Mouse (Mus musculus): ENCODE data around the gene Safb2.
A peak's percentile ranks its signal among the peaks of the same experiment; 100 is the strongest.

Safb2 gene

DNA sequence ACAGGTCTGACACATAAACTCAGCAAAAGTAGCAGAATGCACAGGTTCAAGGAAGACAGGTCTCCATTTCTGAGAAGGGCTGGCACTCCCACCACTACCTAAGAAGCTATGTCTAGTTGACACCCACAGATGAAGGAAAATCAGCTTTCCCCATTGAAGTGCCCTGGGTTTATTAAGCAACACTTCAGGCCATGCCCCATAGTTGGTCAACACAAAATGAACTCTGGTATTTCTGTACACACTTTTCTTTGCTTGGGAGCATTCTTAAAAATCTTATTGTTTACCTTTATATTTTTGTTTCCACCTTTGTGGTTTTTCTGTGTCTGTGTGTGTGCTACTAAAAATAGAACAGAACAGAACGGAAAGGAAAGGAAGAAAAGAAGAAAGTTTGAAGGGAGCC, 24.3 kb downstream of the Safb2 start:
- no peak for DNase-seq (ENCODE audit: low spot score in 2 of 2)

DNA sequence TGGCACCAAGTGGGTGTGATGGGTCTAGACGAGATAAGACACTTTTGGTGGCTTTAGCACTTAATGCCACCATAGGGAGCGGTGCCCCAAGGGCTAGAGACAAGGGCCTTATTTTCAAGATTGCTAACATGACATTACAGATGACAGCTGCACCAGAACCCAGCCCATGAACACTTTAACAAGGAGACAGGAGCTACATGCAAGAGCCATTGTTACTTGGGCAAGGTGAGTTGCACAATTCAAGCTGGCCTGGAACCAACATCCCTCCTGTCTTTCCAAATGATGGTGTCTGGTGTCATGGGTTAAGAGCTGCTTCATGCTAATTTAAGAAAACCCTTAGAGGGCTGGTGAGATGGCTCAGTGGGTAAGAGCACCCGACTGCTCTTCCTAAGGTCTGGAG, 25.0 kb downstream of the Safb2 start:
- no peak for DNase-seq (ENCODE audit: low spot score in 2 of 2)

DNA sequence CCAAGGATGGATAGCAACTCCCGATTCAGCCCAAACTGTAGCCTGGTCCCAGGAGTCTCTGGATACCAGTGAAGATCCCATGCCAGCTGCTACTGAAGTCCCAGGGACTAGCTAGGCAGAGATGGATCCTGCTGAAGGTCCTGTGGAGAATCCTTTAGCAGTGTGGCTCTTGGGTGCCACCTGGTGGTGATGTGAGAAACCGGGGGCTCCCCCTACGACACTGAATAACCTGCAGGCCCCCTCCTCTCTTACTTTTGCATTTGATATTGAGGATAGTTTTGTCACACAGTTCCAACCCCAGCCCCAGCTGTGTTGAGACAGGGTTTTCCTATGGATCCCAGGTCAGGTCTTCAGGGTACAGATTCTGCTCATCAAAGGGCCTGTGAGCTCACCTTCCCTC, 25.9 kb downstream of the Safb2 start:
- DNase-seq (ENCODE audit: low spot score in 2 of 2) = peak; percentile 52 to 70

DNA sequence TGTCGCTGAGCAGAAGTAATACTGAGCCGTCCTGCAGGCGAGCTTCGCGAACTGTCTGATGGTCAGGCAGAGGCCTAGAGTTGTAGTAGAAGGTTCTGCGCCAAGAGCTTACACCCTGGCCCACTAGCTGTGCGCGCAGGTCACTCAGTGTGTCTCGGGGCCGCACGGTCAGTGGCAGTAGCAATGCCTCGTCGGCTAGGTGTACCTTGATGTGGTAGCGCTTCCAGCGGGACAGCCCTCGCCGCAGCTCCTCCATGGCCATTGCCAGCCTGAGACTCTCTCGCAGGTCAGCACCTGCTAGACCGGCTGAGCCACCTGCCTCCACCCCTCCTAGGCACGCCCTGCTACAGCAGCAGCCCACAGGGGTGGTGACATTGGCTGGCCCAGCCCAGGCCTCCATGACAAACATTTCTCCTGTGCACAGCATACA, 30.2 kb downstream of the Safb2 start, which contains the start of gene Gm20219:
Gene Gm20219 (minus strand): TSS at position 266 of the 430 bp plus-strand sequence.
- no peak for DNase-seq (ENCODE audit: low spot score in 2 of 2)

DNA sequence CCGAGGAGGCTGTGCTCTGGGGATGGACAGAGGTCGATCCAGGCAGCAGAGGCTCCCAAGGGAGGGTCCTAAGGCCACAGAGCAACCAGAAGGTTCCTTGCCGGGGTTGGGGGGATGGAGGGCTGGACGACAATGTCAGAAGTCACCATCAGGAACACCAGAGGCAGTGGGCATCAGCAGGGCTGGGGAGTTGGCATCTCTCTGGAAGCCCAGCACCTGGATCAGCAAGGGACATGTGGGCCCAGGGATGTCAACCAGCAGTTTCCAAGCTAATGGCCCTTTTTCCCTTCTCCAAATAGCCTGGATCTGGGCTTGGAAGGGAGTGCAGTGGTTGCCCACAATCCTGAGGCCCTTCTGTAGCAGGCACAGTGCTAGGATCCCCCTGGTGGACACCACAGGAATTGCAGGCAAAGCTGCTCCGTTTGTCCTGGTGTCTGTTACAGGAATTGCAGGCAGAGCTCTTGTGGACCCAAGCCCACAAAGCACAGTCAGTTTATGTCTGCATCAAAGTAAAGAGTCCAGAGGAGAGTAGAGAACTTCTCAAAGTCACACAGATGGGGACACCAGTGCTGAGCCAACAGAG, 31.5 kb downstream of the Safb2 start:
- DNase-seq (ENCODE audit: low spot score in 2 of 2) = peak; percentile 54 to 72

DNA sequence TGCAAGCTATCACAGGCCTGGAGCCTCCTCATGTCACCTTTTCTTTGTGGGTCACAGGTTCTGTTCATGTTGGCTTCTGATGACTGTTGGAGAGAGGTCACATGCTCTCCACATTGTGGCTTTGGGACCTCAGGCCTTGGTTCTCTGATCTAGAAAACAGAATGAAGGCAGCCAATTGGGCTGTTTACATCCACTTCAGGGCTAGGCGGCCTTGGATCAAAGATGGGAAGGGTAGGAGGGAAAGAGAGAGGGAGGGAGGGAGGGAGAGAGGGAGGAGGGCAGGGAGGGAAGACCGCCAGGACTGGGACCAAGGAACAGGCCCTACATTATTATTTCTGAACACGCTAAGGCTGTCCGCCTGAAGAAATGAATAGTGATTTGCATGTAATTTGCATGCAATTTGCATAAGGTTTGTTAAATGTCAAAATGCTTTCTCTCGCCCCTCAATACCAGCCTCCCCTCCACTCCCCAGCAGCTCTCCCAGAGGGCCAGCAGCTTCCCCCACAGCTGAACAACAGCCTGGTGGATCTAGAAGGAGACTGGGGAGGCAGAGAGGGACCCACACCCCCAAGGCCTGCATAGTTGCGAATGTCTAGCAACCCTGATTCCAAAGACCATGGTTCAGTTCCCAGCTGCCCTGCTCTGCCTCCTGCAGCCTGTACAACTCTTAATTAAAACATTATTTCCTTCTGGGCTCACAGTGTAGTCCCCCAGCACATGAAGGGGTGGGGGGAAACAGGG, 32.4 kb downstream of the Safb2 start:
- DNase-seq (ENCODE audit: low spot score in 2 of 2) = no peak

DNA sequence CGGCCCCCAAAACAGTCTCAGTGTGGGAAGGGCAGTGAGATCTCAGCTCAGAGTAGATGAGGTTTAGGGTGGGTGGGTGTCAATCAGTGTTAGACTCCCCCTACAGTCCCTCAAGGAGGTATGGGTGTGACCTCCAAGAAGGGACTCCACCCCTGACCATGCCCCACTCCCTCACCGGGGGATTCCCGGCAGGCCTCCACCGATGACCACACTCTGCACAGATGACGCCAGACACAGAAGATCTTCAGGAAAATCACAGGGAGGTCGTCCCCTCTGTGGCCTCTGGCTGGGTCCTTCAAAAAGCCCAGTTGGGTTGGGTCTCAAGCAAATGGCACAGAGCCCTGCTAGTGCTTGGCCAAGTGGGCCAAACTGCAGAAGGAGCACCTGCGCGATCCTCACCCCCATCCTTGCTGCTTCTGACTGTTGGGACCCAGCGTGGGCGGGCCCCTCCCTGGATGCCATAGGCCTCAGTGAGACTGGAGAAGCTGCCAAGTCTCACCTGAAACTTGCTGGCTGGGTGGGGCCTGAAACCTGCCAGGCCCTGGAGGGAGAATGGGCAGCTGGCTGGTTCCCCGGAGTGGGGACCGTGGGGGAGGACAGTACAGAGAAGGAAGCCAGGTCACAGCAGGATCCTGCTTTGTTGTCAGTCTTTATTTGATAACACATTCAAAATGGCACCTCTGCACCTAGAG, 33.5 kb downstream of the Safb2 start:
- peak; percentile 7 to 8 for DNase-seq (ENCODE audit: low spot score in 2 of 2)

DNA sequence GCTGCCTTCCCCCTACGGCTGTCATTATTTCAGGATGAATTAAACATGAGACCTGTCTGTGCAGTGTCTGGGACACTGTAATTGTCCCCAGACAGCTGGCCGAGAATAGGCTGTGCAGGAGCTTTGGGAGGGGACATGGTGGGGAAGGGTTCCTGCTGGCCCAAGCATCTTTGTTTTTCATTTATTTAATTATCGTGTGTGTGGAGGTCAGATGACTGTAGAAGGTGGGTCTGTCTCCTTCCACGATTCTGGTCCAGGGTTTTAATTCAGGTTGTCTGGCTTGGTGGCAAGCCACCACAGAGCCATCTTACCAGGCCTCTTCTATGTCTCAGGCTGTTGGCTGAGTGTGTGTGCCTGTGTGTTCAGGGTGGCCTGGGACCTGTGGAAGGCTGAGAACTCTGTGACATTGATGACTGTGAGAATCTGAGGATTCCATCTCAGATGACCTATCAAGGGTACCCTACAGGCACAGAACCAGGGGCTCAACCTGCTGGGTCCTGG, 35.7 kb downstream of the Safb2 start:
- DNase-seq (ENCODE audit: low spot score in 2 of 2) = no peak

DNA sequence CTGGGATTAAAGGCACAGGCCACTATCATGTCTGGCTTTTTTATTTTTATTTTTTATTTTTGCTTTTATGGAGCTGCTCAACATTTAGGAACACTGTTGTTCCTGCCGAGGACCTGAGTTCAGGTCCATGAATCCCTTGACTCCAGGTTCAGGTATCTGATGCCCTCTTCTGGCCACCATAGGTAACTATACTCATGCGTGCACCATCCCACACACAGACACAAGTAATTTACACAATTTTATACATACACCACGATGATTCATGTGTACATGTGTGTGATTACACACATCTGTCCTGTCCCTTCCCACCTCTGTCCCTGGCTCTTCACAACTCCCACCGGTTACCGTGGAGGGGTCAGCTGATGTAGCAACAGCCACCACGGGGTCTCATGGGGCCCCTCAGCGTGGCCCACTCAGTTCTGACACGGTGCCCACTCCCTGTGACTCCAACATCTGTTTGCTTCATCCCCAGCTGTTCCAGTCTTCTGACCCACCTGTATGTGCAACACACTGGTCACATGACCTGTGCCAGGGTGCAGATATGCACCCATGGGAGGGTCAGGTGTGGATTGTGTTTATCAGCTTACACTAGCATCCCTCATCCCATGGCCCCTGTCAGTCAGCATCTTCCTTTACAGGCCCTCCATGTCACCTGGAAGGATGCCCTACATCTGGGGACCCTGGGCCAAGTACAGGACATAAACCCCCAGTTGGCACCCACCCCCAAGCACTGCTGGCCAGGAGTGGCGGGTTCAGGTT, 36.4 kb downstream of the Safb2 start:
- DNase-seq (ENCODE audit: low spot score in 2 of 2) = peak; percentile 9 to 17

DNA sequence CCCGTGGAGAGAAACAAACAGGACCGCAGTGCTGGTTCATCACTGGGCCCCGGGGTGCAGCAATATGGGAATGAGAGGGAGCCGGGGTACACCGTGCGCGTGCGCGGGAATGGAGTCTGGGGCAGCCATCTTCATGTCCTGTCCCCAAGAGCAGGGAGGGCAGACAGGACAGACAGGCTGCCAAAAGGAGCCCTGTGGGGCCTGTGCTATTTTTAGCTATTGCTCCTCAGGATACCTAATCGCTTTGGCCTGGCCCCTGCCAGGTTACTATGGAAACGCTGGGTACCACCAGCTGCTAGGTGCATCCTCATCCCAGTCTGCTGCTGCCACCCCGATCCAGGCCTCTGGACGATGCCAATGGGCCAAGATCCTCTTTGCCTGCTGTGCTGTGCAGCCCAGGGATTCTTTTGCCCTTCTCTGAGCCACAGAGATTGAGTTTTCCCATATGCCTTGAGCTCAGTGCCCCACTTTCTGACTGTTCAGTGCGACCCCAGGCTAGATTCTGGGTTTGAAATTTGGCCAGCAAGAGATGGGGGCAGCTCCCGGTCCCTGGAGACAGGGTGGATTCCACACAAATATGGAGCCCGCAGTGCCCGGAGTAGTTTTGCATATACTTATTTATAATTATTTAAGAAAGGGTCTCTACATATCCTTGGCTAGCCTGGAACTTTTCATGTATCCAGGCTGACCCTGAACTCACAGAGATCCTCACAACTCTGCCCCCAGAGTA, 37.1 kb downstream of the Safb2 start:
- DNase-seq (ENCODE audit: low spot score in 2 of 2) = no peak

DNA sequence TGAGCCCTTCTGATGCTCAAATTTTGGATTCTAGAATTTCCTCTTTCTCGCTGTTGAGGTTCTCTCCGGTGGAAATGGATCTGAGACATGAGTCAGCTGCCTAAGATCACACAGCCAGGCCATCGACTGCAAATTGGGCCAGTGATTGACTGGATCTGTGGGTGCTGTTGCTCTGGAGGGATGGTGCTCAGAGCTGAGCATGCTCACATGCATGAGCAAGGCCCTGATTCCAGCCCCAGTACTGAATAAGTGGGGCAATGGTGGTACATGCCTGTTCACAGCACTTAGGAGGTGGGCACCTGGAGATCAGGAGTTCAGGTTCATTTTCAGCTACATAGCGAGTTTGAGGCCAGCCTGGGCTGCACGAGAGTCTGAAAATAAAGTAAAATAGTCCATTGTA, 37.8 kb downstream of the Safb2 start:
- no peak for DNase-seq (ENCODE audit: low spot score in 2 of 2)

DNA sequence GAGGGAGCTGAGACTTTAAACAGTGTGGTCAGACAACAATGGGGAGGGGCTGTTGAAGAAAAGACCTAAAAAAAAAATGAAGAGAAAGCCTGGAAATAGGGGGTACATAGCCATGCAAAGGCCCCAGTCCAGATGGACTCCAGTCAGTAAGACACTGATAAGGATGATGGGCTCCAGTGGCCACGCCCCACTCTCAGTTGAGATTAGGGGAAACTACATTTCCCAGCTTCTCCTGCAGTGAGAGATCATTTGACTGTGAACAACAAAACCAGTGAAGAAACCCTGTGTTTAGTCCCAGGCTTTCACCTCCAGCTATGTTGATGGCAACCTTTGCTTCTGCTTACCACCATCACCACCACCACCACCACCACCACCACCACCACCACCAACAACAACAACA, 38.4 kb downstream of the Safb2 start:
- no peak for DNase-seq (ENCODE audit: low spot score in 2 of 2)

DNA sequence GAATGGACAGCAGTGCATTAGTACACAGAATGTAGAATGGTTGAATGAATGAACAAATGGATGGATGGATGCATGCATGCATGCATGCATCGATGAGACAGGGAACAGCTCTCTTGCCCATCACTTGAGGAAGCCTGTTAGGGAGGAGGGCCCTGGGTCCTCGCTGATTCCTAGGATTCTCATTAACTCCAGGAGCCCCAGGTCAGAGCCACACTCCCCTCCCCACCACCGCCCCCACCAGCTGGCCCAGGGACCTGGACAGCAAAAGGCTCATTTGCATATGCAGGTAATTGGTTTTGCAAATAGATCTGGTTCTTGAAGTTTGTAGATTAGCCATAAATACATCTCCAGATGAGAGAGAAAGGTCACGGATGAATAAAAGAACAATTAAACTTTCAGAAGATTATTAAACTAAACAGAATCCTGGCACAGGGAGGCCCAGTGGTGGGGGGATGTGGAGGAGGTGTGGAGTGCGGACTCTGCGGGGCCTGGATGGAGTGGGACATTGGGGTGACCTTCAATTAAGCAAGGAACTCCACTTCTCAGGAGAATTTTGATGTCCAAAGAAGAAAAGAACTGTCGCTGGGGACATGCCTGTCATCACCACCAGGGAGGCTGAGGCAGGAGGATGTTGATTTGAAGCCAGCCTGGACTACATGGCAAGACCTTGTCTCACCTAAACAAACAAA, 39.5 kb downstream of the Safb2 start:
- DNase-seq (ENCODE audit: low spot score in 2 of 2) = no peak

DNA sequence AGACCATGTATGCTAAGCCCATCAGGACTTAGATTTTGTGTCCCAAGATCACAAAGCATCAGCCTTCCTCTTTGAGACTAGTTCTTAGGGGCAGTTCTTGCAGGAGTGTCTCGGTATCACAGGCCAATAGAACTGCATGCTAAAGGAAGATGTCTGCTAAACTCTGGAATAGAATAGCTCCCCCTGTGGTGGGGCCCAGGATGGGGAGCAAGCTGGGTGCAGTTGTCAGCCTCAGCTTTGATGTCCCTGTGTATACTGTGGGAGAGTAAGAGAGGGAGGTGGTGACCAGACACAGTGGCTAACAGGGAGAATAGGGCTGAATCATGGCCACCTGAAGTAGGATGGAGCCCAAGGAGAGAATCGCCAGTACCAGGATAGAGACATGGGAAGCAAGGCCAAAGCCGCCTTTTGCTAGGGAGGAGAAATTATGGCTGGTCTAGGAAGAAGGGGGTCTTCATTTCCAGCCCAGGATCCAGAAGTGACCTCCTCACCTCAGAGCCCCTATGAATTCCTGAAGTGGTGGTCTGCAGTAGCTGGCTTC, 40.6 kb downstream of the Safb2 start:
- DNase-seq (ENCODE audit: low spot score in 2 of 2) = no peak

DNA sequence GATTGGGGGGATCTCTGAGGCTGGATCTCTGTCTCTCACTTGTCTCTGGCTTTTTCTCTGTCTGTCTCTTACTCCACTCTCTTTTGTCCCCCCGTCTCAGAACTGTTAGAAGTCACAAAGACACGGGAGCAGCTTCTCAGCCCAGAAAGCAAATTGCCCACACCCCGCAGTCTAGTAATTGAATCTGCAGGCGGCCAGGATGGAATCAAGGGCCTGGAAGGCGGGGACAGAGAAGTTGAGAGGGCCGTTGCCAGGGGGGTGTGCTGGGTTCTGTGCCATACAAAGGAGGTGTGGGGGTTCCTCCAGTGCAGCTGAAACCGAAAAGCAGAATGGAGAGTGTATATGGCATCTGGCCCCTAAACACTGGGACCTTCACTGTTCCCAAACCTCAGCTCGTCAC, 41.6 kb downstream of the Safb2 start:
- DNase-seq (ENCODE audit: low spot score in 2 of 2) = no peak

DNA sequence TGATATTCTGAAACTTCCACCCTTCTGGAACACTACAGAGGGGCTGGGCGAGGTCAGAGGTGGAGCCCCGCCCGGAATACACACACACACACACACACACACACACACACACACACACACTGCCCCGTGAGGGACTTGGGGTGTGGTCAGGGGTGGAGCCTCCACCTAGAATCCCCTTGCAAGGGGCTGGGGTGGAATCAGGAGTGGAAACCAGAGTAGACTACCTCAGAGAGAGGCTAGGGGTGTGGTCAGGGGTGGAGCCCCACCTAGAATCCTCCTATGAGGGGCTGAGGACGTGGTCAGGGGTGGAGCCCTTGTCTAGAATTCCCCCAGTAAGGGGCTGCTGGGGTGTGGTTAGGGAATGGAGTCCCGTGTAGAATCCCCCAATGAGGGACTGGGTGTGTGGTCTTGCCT, 43.8 kb downstream of the Safb2 start:
- no peak for DNase-seq (ENCODE audit: low spot score in 2 of 2)

DNA sequence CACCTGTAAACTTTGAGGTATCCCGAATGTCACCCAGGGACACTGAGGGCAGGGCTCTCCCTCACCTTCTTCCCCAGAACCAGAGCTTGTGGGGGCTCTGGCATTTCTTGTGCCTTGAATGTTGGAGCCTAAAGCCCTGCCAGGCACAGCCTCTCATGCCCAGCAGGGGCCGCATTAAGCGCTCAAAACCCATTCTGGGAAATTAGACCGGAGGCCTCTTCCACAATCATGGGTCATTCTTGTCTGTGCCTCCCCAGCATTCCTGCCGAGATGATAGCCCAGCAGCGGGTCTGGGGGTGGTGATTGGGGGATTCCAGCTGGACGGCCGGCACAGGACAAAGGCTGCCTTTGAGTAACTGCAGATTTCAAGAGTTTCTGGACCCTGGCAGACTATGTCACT, 46.5 kb downstream of the Safb2 start:
- DNase-seq (ENCODE audit: low spot score in 2 of 2) = no peak

DNA sequence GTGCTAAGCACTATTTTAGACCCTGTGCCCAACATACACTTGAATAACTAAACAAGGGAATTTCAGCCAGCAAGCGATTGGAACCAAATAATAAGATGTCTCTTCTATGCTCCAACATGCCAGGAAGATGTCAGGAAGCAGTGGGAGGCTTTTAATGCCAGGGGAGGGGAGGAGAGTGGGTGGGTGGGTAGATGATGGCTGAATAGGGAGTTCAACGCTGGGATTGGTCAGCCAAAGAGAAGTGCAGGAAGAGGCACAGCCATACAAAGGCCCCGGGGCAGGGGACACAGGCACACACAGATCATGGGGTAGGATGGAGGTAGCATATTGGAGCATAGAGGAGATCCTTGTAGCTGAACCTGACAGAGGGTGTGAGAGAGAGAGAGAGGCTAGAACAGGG, 47.5 kb downstream of the Safb2 start:
- DNase-seq (ENCODE audit: low spot score in 2 of 2) = no peak

DNA sequence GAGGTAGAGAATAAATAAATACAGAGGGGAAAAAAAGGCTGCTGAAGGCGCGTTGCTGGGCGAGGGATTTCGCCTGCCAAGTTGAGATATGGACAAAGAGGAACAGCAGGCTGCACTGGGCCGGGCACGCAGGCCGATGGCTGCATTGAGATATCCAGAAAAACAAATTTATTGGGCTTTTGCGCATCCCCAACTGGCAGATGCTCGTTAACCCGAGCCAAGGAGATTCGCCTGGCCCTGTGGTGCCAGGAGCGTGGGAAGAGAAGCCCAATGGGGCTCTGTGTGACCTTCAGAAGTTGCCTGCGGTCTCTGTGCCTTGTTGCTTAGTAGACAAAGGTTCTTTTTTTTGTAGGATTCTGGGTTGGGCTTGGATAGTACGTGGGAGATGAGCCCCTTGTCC, 48.2 kb downstream of the Safb2 start:
- no peak for DNase-seq (ENCODE audit: low spot score in 2 of 2)

DNA sequence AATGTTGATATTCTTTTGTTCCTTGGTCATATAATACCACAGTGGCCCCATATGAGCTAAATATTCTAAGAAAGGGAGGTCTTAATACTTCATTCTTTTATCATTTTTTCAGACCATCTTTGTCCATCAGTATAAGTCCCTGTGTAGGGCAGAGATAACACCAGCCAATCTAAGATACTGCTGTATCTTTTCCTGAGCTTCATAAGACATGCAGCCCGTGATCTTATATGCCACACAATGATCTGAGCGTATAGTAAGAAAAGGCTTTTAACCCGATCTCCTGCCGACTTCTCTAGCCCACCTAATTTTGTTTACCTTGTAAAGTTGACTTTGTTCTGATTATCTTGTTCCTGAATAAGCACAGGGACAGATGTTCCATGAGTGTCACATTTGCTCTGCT, 59.4 kb downstream of the Safb2 start:
- no peak for DNase-seq (ENCODE audit: low spot score in 2 of 2)

DNA sequence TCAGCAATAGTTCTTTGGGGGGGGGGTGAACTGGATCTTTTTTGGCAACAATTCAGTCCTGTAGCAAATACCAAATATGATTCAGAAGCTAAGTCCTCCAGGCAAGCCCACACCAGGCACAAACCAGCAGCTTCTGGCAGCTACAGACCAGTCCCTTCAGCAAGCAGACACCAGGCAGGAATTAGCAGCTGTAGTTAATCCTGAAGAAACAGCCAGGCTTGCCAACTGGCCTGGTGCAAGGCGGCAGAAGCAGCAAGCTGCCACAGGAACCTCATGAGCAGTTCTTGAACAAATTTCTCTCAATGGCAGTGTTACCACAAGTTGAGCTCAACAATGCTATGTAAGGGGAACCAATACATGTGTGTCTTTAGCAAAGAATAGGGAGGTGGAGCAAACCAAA, 61.6 kb downstream of the Safb2 start:
- DNase-seq (ENCODE audit: low spot score in 2 of 2) = no peak
